Mouse (Mus musculus) heart, postnatal 0 days (tissue): ENCODE results near the gene Ahcyl2.

ENCODE experiments used
- CTCF ChIP-seq: IDR thresholded peaks from 2 replicates; pipeline ENCODE4 v1.5.1; 2016; ENCODE audit warnings: antibody characterized with exemption, control low read depth, low read depth
- EP300 ChIP-seq: IDR thresholded peaks from 2 replicates; pipeline ENCODE4 v1.6.1; 2016; ENCODE audit warnings: antibody characterized with exemption, low read depth

- no peak for TF ChIP-seq CTCF
- no peak for TF ChIP-seq EP300
These were observed 73.7 kb downstream of the Ahcyl2 start for GRCm38 (mm10) chr6:29841461-29841860.
